Mouse (Mus musculus) CH12.LX (cell line): ENCODE data around the gene Pkhd1. TPM values are rescaled to one million over a fixed set of nuclear protein-coding genes. Genes with fewer than 3 reads are reported as not detected.

Experiments
- DNase-seq: peaks from one replicate; pipeline ENCODE4 v3.0.0-alpha.2; 2013; ENCODE audit errors: extremely low read depth
- H3K27ac ChIP-seq: 2 replicates; pipeline ENCODE4 v1.5.1; 2012; ENCODE audit warnings: low read depth, mild to moderate bottlenecking, control low read depth, moderate library complexity; ENCODE audit not compliant: insufficient read depth
- H3K27me3 ChIP-seq: replicated peaks from 2 replicates; pipeline ENCODE3; 2012; ENCODE audit warnings: inconsistent platforms
- H3K36me3 ChIP-seq, 2 experiments: replicated peaks in 1 of 2; 2 replicates each; pipeline versions ENCODE3 to v1.6.1; 2012; ENCODE audit warnings: inconsistent platforms in 1 of 2, low read length in 1 of 2, mild to moderate bottlenecking in 1 of 2, mixed read lengths in 1 of 2, moderate library complexity in 1 of 2; ENCODE audit not compliant: control insufficient read depth in 1 of 2, insufficient read depth in 1 of 2
- H3K4me1 ChIP-seq, 2 experiments: 2 replicates each; pipeline ENCODE4 v1.6.1; 2012; ENCODE audit warnings: inconsistent platforms in 1 of 2, moderate library complexity in 1 of 2; ENCODE audit not compliant: insufficient read depth in 2 of 2, control insufficient read depth in 1 of 2
- H3K4me2 ChIP-seq: 2 replicates; pipeline ENCODE4 v1.6.1; 2012; ENCODE audit warnings: low read depth, mild to moderate bottlenecking, control low read depth; ENCODE audit not compliant: poor library complexity, insufficient read depth, severe bottlenecking
- H3K4me3 ChIP-seq, 3 experiments: fragments of 150-350 bp in 1 of 3; sonication (generic) in 1 of 3; replicated peaks in 1 of 3; 2 replicates each; pipeline versions ENCODE3 to v1.5.1; 2011 to 2012; ENCODE audit warnings: low read depth in 2 of 3, low read length in 2 of 3, mild to moderate bottlenecking in 2 of 3, moderate library complexity in 2 of 3, control low read depth in 1 of 3, improper control_type of control experiment in 1 of 3, inconsistent platforms in 1 of 3, mixed read lengths in 1 of 3; ENCODE audit not compliant: poor library complexity in 1 of 3
- H3K79me2 ChIP-seq: replicated peaks from 2 replicates; pipeline ENCODE4 v1.6.1; 2012; ENCODE audit warnings: mild to moderate bottlenecking, moderate library complexity; ENCODE audit not compliant: control insufficient read depth, poor library complexity, insufficient read depth, severe bottlenecking; ENCODE audit errors: extremely low read depth
- H3K9ac ChIP-seq: 2 replicates; pipeline ENCODE4 v1.6.1; 2012; ENCODE audit warnings: low read depth, mild to moderate bottlenecking, control low read depth, moderate library complexity; ENCODE audit not compliant: insufficient read depth
- H3K9me3 ChIP-seq: replicated peaks from 2 replicates; pipeline ENCODE3; 2012; ENCODE audit warnings: low read length, inconsistent platforms, mixed read lengths
- BHLHE40 ChIP-seq: IDR thresholded peaks from 2 replicates; pipeline ENCODE4 v1.6.1; 2011; ENCODE audit warnings: mild to moderate bottlenecking, low read depth, low read length, improper control_type of control experiment
- CHD2 ChIP-seq: IDR thresholded peaks from 2 replicates; pipeline ENCODE4 v1.6.1; 2011; ENCODE audit warnings: low read length, improper control_type of control experiment
- CTCF ChIP-seq, 2 experiments: IDR thresholded peaks in 1 of 2; conservative IDR thresholded peaks in 1 of 2; 2 replicates each; pipeline ENCODE4 v1.5.1; 2011 to 2012; ENCODE audit warnings: low read depth in 2 of 2, low read length in 2 of 2, improper control_type of control experiment in 1 of 2, inconsistent platforms in 1 of 2, mild to moderate bottlenecking in 1 of 2, moderate library complexity in 1 of 2
- E2F4 ChIP-seq: IDR thresholded peaks from 2 replicates; pipeline ENCODE4 v1.6.1; 2011; ENCODE audit warnings: low read depth, low read length, improper control_type of control experiment; ENCODE audit not compliant: insufficient replicate concordance
- IRF4 ChIP-seq: IDR thresholded peaks from 2 replicates; pipeline ENCODE4 v1.6.1; 2014; ENCODE audit warnings: low read depth, mild to moderate bottlenecking, inconsistent platforms, low read length, improper control_type of control experiment
- JUND ChIP-seq: conservative IDR thresholded peaks from 2 replicates; pipeline ENCODE4 v1.6.1; 2011; ENCODE audit warnings: low read depth, low read length, improper control_type of control experiment
- MEF2A ChIP-seq: IDR thresholded peaks from 2 replicates; pipeline ENCODE4 v1.6.1; 2014; ENCODE audit warnings: low read depth, mild to moderate bottlenecking, inconsistent platforms, low read length, improper control_type of control experiment, borderline replicate concordance
- MYC ChIP-seq: IDR thresholded peaks from 2 replicates; pipeline ENCODE4 v1.6.1; 2011; ENCODE audit warnings: low read depth, mild to moderate bottlenecking, improper control_type of control experiment, low read length
- NELFE ChIP-seq: IDR thresholded peaks from 2 replicates; pipeline ENCODE4 v1.6.1; 2011; ENCODE audit warnings: low read depth, low read length, improper control_type of control experiment
- POLR2A ChIP-seq: IDR thresholded peaks from 2 replicates; pipeline ENCODE4 v1.6.1; 2011; ENCODE audit warnings: low read depth, mild to moderate bottlenecking, improper control_type of control experiment, low read length
- SIN3A ChIP-seq: IDR thresholded peaks from 2 replicates; pipeline ENCODE4 v1.6.1; 2012; ENCODE audit warnings: low read length, improper control_type of control experiment, inconsistent platforms
- SMC3 ChIP-seq: IDR thresholded peaks from 2 replicates; pipeline ENCODE4 v1.6.1; 2011; ENCODE audit warnings: low read depth, low read length, improper control_type of control experiment
- TBP ChIP-seq: conservative IDR thresholded peaks from 2 replicates; pipeline ENCODE4 v1.6.1; 2011; ENCODE audit warnings: low read depth, low read length, improper control_type of control experiment
- USF1 ChIP-seq: IDR thresholded peaks from 2 replicates; pipeline ENCODE4 v1.6.1; 2014; ENCODE audit warnings: low read depth, mild to moderate bottlenecking, inconsistent platforms, low read length, improper control_type of control experiment
- USF2 ChIP-seq: conservative IDR thresholded peaks from 2 replicates; pipeline ENCODE4 v1.6.1; 2011; ENCODE audit warnings: low read depth, low read length, improper control_type of control experiment
- dilution Hi-C: fragments of 300-500 bp; cut with MboI; formaldehyde crosslinking; loops from 2 replicates; pipeline ENCODE4 v1.14.3; 2020; ENCODE audit warnings: low sequenced_read_pairs; ENCODE audit not compliant: extremely low pct_unique_long_range_greater_than_20kb, extremely low pct_ligation_motif_present
- in situ Hi-C: fragments of 300-500 bp; cut with MboI; formaldehyde crosslinking; loops from 3 replicates; pipeline ENCODE4 v1.14.3; 2019; ENCODE audit warnings: low sequenced_read_pairs, low pct_ligation_motif_present, low pct_unique_long_range_greater_than_20kb, mixed read lengths
- polyA plus RNA-seq: library from polyadenylated mRNA; unstranded; fragments of >175 nt; gene quantifications from 2 replicates; pipeline ENCODE4 v1.2.1, GENCODE M21; 2012; ENCODE audit warnings: low read depth; ENCODE audit not compliant: insufficient read length
- total RNA-seq, 2 experiments: library from RNA; depleted of rRNA; stranded (reverse); fragments of 300-350 nt in 1 of 2; fragments of >200 nt in 1 of 2; gene quantifications; 2 replicates each; pipeline ENCODE4 v1.2.3; 2012 to 2014

Gene Pkhd1
- total and polyA plus RNA-seq, 3 experiments = not detected

DNA sequence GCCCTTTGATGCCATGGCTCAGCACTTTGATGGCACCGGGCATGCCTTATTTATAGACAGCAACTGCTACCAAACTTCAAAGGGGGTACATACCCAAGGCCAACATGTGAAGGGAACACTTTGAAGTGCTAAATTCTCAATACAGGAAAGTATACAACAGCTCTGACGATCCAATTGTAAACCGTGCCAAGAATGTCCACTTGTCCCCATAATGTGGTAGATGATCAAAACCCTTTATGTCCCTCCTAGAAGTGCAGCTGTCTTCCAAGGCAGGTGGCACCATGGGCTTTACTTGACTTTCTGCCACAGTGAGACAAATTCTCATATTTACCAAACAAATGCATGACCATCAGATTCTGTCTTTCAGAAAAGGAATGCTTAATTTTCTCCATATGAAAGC is 6.7 kb upstream of the Pkhd1 start:
- in situ Hi-C loops = no loop called here

DNA sequence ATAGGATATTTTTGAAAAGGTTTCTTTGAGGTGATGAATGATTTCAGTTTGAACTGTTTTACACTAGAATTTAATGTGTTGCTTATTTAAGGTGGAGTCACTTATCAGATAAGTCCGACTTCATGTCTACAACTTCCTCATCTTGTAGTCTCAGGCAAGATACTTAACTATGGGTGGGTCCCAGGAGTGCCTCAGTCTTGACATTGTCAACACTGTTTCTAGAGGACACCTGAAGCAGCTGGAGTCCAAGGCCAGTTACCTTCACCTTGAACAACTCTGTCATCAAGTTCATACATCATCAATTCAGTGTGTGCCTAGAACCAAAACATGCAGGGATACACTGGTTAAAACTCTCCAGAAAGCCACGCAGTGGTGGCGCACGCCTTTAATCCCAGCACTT is 5.5 kb upstream of the Pkhd1 start:
- in situ Hi-C loops (no loop called here), dilution Hi-C loops (no loop called here)
- H3K36me3 ChIP-seq = no peaks in the 10 kb centered on the region
- TF ChIP-seq TBP = no peak
- no peak for TF ChIP-seq CHD2
- no peak for TF ChIP-seq POLR2A
- TF ChIP-seq SMC3 = no peak
- TF ChIP-seq MEF2A = no peak
- no peak for TF ChIP-seq USF1
- no peak for TF ChIP-seq USF2
- no peak for TF ChIP-seq E2F4
- no peak for TF ChIP-seq MYC
- no peak for TF ChIP-seq JUND
- DNase-seq = no peak
- H3K4me3 ChIP-seq = no peak overlapping the region
- H3K9me3 ChIP-seq = no peaks in the 10 kb centered on the region
- no peaks in the 10 kb centered on the region for H3K79me2 ChIP-seq
- no peaks in the 10 kb centered on the region for H3K27me3 ChIP-seq
- no peak overlapping the region for H3K27ac ChIP-seq
- no peak overlapping the region for H3K4me2 ChIP-seq
- no peak overlapping the region for H3K9ac ChIP-seq
- H3K4me1 ChIP-seq = no peaks in the 10 kb centered on the region

More for the DNA sequence above, 6.7 kb upstream of the Pkhd1 start:
- no peaks in the 10 kb centered on the region for H3K9me3 ChIP-seq
- no peak overlapping the region for H3K4me2 ChIP-seq
- TF ChIP-seq JUND = no peak
- no peak for TF ChIP-seq IRF4
- no peaks in the 10 kb centered on the region for H3K36me3 ChIP-seq
- no peak overlapping the region for H3K4me3 ChIP-seq
- no peak overlapping the region for H3K9ac ChIP-seq
- H3K4me1 ChIP-seq = no peaks in the 10 kb centered on the region
- dilution Hi-C loops = no loop called here
- no peak for DNase-seq
- H3K27me3 ChIP-seq = no peaks in the 10 kb centered on the region
- H3K27ac ChIP-seq = no peak overlapping the region
- H3K79me2 ChIP-seq = no peaks in the 10 kb centered on the region

DNA sequence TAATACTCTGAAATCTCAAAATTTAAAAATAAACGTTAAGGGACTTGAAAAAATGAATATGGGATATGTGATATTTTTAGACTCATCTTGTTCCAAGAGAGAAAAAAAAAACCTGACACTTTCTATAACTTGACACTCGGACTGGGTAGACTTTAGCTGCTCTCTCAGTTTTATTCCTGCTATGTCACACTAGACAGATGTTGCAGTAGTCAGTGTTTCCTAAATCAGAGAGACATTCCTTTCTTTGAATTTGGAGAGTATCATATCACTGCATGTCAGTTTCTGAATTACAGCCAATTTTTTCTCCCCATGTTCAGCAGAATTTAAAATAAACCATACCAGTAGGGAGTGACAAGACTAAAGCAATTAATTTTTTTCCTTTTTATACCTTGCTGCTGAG is 2.7 kb upstream of the Pkhd1 start:
- in situ Hi-C loops = no loop called here
- DNase-seq = no peak
- no peak overlapping the region for H3K4me2 ChIP-seq
- H3K9me3 ChIP-seq = no peaks in the 10 kb centered on the region
- H3K27me3 ChIP-seq = no peaks in the 10 kb centered on the region
- no peak for TF ChIP-seq CTCF (conservative IDR thresholded peaks at IDR 0.05 in 1 of 2, IDR thresholded peaks at IDR 0.05 in 1 of 2; ENCODE audit: low read depth in 2 of 2, low read length in 2 of 2)
- no peak for TF ChIP-seq SIN3A
- TF ChIP-seq MEF2A = no peak
- TF ChIP-seq POLR2A = no peak
- TF ChIP-seq BHLHE40 = no peak
- no peak for TF ChIP-seq E2F4
- TF ChIP-seq NELFE = no peak
- TF ChIP-seq TBP = no peak
- TF ChIP-seq CHD2 = no peak
- dilution Hi-C loops = no loop called here
- 0 out of 4 replicates have a peak, but pooled peaks cover 2 to 4% of the 10 kb centered on the region in 2 experiments for H3K4me1 ChIP-seq
- no peaks in the 10 kb centered on the region for H3K79me2 ChIP-seq
- no peak overlapping the region for H3K9ac ChIP-seq
- no peak overlapping the region for H3K27ac ChIP-seq
- no peaks in the 10 kb centered on the region for H3K36me3 ChIP-seq
- no peak overlapping the region for H3K4me3 ChIP-seq
